8 mouse cellular contexts compared by ENCODE assay signal in genomic region chr13:23533560-23534367, GRCm38 (mm10). TPM values are rescaled to one million over a fixed set of nuclear protein-coding genes. Genes with fewer than 3 reads are reported as not detected.
DNase-seq lines count a peak whose midpoint lies in the region; ATAC-seq lines count a peak whose summit lies in the region.

Gene Hist1h2af, plus strand, starts transcription at chr13:23533906.

- DNase-seq in adipocyte (ENCODE audit: low spot score), result peak; percentile 83
- DNase-seq in embryo, embryonic 10 days (ENCODE audit: low spot score), result peak; percentile 96
- DNase-seq in gastrocnemius, postnatal 25 days, result peak; percentile 43
- DNase-seq in left cerebral cortex, adult 9 months (ENCODE audit: low spot score in 2 of 2), result peak; percentile 78 to 84
- DNase-seq in lung, postnatal 4 days, result peak; percentile 69 to 79
- DNase-seq in right cerebral cortex, adult 18-20 months, result peak; percentile 80
- DNase-seq in urinary bladder, postnatal 14 days (ENCODE audit: low spot score), result peak; percentile 74

- ATAC-seq in inflammation-experienced regulatory T-cells, adult 6 months, result peak; percentile 31

RNA-seq across cellular contexts. Expression of gene Hist1h2af, which starts in this region (rescaled TPM):
- total RNA-seq in gastrocnemius, postnatal 25 days (2021), result 10 to 100 TPM in 1 of 2 experiments, 1 to 10 TPM in 1; 9.5 to 14.9 TPM
- polyA plus RNA-seq in inflammation-experienced regulatory T-cells, adult 6 months (2017; shearing (Covaris generic)), result not detected

Comparison
In these comparisons a context has a peak if more than half of its experiments do, and no peak if none do; other contexts are left out.
1. Peak in every context shown above with its lines: DNase-seq and ATAC-seq.
2. Peak in ATAC-seq in inflammation-experienced regulatory T-cells, adult 6 months; RNA of the gene not detected or under 1 TPM.
3. DNase-seq: peak in every context shown above with its lines; median percentile 96 in embryo, embryonic 10 days; 83 in adipocyte; 81 in left cerebral cortex, adult 9 months; 80 in right cerebral cortex, adult 18-20 months; 74 in lung, postnatal 4 days; 74 in urinary bladder, postnatal 14 days; 43 in gastrocnemius, postnatal 25 days.